Mouse (Mus musculus): ENCODE data around the gene Flvcr1. TPM values are rescaled to one million over a fixed set of nuclear protein-coding genes. Genes with fewer than 3 reads are reported as not detected.
"Not testable (repeated sequence)": the region's sequence is repeated elsewhere in the genome, so short reads cannot be mapped to it uniquely, and the experiment has no call there.

The Flvcr1 gene
- total RNA-seq, 1 experiment from 2014 or later: 55.7 TPM

DNA sequence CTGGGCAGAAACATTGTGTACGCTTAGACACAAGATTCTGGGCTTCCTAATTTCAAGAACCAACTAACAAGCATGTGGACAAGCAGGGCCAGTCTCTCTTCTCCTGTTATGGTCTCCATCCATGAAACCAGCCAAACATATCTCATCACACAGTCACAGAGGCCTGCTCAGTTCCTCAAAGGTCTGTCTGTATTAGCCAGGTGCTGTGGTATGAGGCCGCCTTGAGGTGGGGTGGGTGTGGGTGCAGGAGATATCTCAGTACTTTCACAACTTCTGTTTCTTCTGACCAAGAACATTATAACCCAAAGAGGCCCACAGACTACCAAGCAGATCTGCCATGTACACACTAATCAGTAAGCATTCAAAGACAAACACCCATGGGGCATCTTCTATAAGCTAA lies 19.3 kb upstream of the Flvcr1 start:
- no peak for ATAC-seq (ENCODE audit: extremely low read depth, insufficient number of reproducible peaks, low FRiP score, poor library complexity, severe bottlenecking)

- no peak for ATAC-seq (ENCODE audit: extremely low read depth, insufficient number of reproducible peaks, low FRiP score, poor library complexity, severe bottlenecking)
These were observed 16.7 kb upstream of the Flvcr1 start for GRCm38 (mm10) chr1:191042688-191043087.

DNA sequence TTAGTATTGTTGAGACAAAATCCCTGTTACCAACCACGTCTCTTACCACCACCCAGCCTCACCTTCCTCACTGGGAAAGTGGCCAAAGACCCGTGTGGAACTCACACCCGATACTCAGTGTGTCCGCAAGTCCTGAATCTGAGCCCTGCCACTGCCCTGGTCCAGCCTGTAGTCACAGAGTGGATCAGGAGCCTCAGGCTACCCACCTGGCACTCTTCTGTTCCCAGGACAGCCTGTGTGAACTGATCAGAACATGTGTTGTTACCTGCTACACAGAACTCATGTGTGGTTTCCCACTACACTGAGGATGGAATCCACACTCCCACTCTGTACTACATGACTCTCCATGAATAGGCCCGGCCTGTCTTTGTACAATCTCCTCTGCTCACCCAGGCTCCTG lies 16.1 kb upstream of the Flvcr1 start:
- no peak for ATAC-seq (ENCODE audit: extremely low read depth, insufficient number of reproducible peaks, low FRiP score, poor library complexity, severe bottlenecking)

GRCm38 (mm10) chr1:191041352-191041751 lies 15.4 kb upstream of the Flvcr1 start:
- no peak for ATAC-seq (ENCODE audit: extremely low read depth, insufficient number of reproducible peaks, low FRiP score, poor library complexity, severe bottlenecking)

GRCm38 (mm10) chr1:191037999-191038398 lies 12.0 kb upstream of the Flvcr1 start:
- no peak for ATAC-seq (ENCODE audit: extremely low read depth, insufficient number of reproducible peaks, low FRiP score, poor library complexity, severe bottlenecking)

DNA sequence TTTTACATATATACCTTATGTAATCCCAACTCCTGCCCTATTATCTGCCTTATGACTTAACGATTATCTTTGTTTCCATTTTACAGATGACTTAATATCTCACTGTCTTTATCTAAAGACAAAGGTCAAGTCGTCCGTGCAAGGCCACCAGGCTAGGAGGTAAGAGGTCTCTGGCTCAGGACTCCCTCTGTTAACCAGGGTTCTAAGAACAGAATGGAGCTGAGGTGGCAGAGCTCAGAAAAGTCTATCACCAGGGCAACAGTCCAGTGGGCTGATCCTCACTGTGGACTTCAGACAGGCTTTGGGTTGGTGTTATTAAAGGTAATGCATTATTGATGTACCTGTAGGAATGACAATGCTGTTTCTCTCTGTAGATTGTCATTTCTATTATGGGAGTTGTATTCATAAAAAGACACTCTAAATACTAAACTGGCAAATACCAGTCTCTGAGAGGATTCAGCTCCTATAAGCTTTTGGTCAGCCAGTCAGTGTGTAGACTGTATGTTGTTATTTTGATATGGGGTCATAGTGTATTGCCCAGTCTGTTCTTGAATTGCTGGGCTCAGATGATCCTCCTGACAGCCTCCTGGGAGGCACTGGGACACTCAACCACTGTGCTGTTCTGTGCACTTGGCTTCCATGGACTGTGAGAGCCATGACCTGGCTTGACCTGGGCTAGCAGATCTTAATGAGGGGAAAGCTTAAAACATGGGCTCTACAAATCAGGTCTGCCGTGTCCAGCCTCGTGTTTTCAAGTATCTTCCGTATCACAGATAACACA lies 10.8 kb upstream of the Flvcr1 start, which contains the start of gene Spata45:
Spata45 (plus strand) TSS at position 86 of the 781 bp plus-strand sequence.
- no peak for ATAC-seq (ENCODE audit: extremely low read depth, insufficient number of reproducible peaks, low FRiP score, poor library complexity, severe bottlenecking)

- ATAC-seq (ENCODE audit: extremely low read depth, insufficient number of reproducible peaks, low FRiP score, poor library complexity, severe bottlenecking): no peak
These were observed 9.7 kb upstream of the Flvcr1 start for GRCm38 (mm10) chr1:191035649-191036048.

- not testable (repeated sequence) for ATAC-seq (ENCODE audit: extremely low read depth, insufficient number of reproducible peaks, low FRiP score, poor library complexity, severe bottlenecking)
These were observed 5.0 kb upstream of the Flvcr1 start for GRCm38 (mm10) chr1:191030922-191031425.

- no peak for ATAC-seq (ENCODE audit: extremely low read depth, insufficient number of reproducible peaks, low FRiP score, poor library complexity, severe bottlenecking)
These were observed 4.2 kb upstream of the Flvcr1 start for GRCm38 (mm10) chr1:191030182-191030581.

- ATAC-seq (ENCODE audit: extremely low read depth, insufficient number of reproducible peaks, low FRiP score, poor library complexity, severe bottlenecking): no peak
These were observed 644 bp downstream of the Flvcr1 start for GRCm38 (mm10) chr1:191025016-191026012.

- ATAC-seq (ENCODE audit: extremely low read depth, insufficient number of reproducible peaks, low FRiP score, poor library complexity, severe bottlenecking): not testable (repeated sequence)
These were observed 2.2 kb downstream of the Flvcr1 start for GRCm38 (mm10) chr1:191023806-191024205.

- ATAC-seq (ENCODE audit: extremely low read depth, insufficient number of reproducible peaks, low FRiP score, poor library complexity, severe bottlenecking): no peak
These were observed 2.8 kb downstream of the Flvcr1 start for GRCm38 (mm10) chr1:191023140-191023539.

GRCm38 (mm10) chr1:191021016-191021415 lies 4.9 kb downstream of the Flvcr1 start:
- no peak for ATAC-seq (ENCODE audit: extremely low read depth, insufficient number of reproducible peaks, low FRiP score, poor library complexity, severe bottlenecking)

DNA sequence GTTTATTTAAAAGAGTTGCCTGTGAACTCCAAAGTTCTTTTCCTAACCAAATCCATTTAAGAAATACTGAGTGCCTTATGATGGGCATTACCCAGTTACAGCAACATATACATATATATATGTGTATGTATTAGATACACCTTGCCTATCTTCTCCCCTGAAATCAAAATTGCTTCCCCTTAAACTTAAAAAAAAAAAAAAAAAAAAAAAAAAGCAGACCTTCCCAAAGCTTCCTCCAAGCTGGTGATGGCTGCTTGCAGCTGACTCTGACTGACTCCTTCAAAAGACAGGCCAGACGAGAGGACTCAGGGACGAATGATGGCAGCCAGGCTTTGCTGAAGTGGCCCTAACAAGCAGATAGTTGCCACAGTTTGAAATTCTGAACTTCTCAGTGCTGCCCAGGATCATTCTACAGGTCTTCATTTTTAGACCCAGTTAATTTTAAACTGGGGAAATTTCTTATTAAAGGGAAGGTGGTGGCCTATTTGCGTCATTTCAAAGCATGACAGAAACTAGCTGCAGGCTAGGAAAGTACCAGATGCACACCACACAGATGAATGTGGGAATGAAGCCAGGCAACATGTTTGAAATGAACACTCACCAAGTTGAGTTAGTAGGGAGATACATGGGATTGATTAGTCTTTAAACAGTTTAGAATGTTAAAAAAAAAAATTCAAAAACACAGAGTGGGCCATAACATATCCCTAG lies 5.6 kb downstream of the Flvcr1 start:
- no peak for ATAC-seq (ENCODE audit: extremely low read depth, insufficient number of reproducible peaks, low FRiP score, poor library complexity, severe bottlenecking)

GRCm38 (mm10) chr1:191019803-191020202 lies 6.2 kb downstream of the Flvcr1 start:
- no peak for ATAC-seq (ENCODE audit: extremely low read depth, insufficient number of reproducible peaks, low FRiP score, poor library complexity, severe bottlenecking)

- ATAC-seq (ENCODE audit: extremely low read depth, insufficient number of reproducible peaks, low FRiP score, poor library complexity, severe bottlenecking): no peak
These were observed 11.7 kb downstream of the Flvcr1 start for GRCm38 (mm10) chr1:191014271-191014670.

DNA sequence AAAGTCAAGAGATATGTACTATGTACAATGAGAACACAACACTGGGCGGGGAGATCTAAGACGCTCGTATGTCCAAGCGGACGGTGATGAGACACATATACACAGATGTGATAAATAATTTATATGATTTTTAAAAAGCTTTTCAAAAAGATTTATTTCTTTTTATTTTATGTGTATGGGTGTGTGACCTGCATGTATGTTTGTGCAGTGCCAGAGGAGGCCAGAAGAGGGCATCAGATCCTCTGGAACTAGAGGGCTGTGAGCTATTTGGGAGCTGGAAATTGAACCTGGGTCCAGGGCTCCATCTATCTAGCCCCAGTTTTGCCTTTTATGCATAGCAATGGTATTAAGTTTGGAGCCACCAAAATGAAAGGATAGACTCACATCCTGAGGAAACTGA lies 17.3 kb downstream of the Flvcr1 start:
- ATAC-seq (ENCODE audit: extremely low read depth, insufficient number of reproducible peaks, low FRiP score, poor library complexity, severe bottlenecking): no peak

DNA sequence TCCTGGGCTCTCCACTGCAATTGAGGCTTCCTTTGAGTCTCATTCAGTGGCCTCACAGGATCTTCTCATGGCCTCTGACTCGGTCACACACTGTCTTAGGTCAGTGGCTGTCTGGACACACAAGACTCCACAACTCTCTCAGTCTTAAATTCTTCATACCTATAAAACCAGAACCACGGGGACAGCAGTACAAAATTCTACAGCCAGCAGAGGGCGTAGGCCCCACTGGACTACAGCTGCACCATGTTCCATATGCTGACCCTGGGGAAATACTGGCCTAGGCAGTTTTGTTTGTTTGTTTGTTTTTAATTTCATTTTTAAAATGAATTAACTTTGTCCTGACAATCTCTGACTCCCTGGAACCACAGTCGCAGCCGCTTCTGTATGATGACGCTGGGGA lies 23.8 kb downstream of the Flvcr1 start:
- no peak for ATAC-seq (ENCODE audit: extremely low read depth, insufficient number of reproducible peaks, low FRiP score, poor library complexity, severe bottlenecking)

- no peak for ATAC-seq (ENCODE audit: extremely low read depth, insufficient number of reproducible peaks, low FRiP score, poor library complexity, severe bottlenecking)
These were observed 25.3 kb downstream of the Flvcr1 start for GRCm38 (mm10) chr1:191000686-191001085.

Data from neutrophil, adult 5-6 weeks (primary cell).